Mouse (Mus musculus): ENCODE measurements around the gene Gpr161.

- TF ChIP-seq CTCF (IDR thresholded peaks at IDR 0.05; ENCODE audit: low read depth, low read length) (no peak), TAL1 (conservative IDR thresholded peaks at IDR 0.05; ENCODE audit: low read depth, low read length) (no peak), GATA1 (IDR thresholded peaks at IDR 0.05; ENCODE audit: borderline replicate concordance, low read length) (no peak)
Measured at GRCm38 (mm10) chr1:165327370-165327769, 31.8 kb downstream of the Gpr161 start.

Measured in G1E (cell line).